Mouse (Mus musculus) E14TG2a.4 (cell line): ENCODE measurements around the gene Mbd4.

Experiments used
- CTCF ChIP-seq: conservative IDR thresholded peaks from 2 replicates; pipeline ENCODE4 v1.5.1; 2014; ENCODE audit warnings: low read length
- NANOG ChIP-seq: IDR thresholded peaks from 2 replicates; pipeline ENCODE4 v1.6.1; 2014; ENCODE audit warnings: borderline replicate concordance, low read length, mixed read lengths
- POU5F1 ChIP-seq: IDR thresholded peaks from 2 replicates; pipeline ENCODE4 v1.6.1; 2014; ENCODE audit warnings: low read length, borderline replicate concordance

GRCm38 (mm10) chr6:115880751-115881150, 27.6 kb upstream of the Mbd4 start:
- TF ChIP-seq NANOG: no peak
- TF ChIP-seq CTCF: no peak
- TF ChIP-seq POU5F1: no peak
